Mouse (Mus musculus): ENCODE data around the gene Ndufaf4. TPM values are rescaled to one million over a fixed set of nuclear protein-coding genes. Genes with fewer than 3 reads are reported as not detected.

Gene Ndufaf4
- total RNA-seq, 1 experiment: 36.9 TPM

DNA sequence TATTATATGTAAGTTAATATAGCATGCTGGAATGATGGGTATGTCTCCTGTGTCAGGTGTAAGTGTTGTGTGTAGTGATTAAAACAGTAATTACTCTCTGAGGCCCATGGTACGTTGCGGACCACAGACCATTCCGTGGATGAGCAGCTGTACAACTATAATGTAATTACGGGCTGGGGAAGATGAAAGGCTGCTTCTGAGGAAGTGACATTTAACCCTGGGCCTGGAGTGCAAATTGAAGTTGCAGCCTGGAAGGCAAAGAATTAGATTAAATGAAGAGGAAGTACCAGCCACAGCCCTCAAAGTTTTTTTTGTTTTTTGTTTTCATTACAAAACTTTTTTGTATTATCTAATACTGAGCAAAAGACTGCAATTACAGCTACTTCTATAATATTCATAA lies 1.3 kb downstream of the Ndufaf4 start:
- Histone ChIP-seq H3K9ac (ENCODE audit: insufficient read depth, low read depth, low read length, poor library complexity, severe bottlenecking) (peak overlapping the region; percentile 68; the same call in 1 of the 2 replicates), H3K4me1 (ENCODE audit: control insufficient read depth in 2 of 2, insufficient read depth in 2 of 2, low read length in 2 of 2, poor library complexity in 1 of 2) (peaks cover 0 to 2% of the 10 kb centered on the region in 2 experiments; a peak in 2 of 4 replicates), H3K27ac (ENCODE audit: insufficient read depth, low read depth, low read length, poor library complexity, severe bottlenecking) (no peak overlapping the region), H3K9me3 (ENCODE audit: control insufficient read depth, insufficient read depth, low read depth, low read length) (no peaks in the 10 kb centered on the region), H3K4me3 (ENCODE audit: insufficient read depth in 1 of 2, low read depth in 1 of 2, low read length in 2 of 2, poor library complexity in 1 of 2, severe bottlenecking in 1 of 2) (peak overlapping the region; percentile 81 to 82; a peak in 2 of 4 replicates), H3K36me3 (ENCODE audit: control insufficient read depth, insufficient read depth, low read length, poor library complexity, severe bottlenecking) (peaks cover 5% of the 10 kb centered on the region)
- TF ChIP-seq ZC3H11A (IDR thresholded peaks at IDR 0.05; ENCODE audit: borderline replicate concordance, low read depth, low read length): no peak
- TF ChIP-seq HCFC1 (IDR thresholded peaks at IDR 0.05; ENCODE audit: borderline replicate concordance, insufficient read depth, low read length): no peak
- no peak for TF ChIP-seq ZNF384 (IDR thresholded peaks at IDR 0.05; ENCODE audit: low read depth, low read length)
- no peak for DNase-seq (ENCODE audit: low read depth, low spot score)
- in situ Hi-C loops (cut with MboI; ENCODE audit: low sequenced_read_pairs in 2 of 2, unreplicated experiment in 2 of 2): loop anchor here (10.0 to 25.0 kb wide), 2 partner anchors 184 to 187 kb away; no protein-coding TSS in a partner anchor

DNA sequence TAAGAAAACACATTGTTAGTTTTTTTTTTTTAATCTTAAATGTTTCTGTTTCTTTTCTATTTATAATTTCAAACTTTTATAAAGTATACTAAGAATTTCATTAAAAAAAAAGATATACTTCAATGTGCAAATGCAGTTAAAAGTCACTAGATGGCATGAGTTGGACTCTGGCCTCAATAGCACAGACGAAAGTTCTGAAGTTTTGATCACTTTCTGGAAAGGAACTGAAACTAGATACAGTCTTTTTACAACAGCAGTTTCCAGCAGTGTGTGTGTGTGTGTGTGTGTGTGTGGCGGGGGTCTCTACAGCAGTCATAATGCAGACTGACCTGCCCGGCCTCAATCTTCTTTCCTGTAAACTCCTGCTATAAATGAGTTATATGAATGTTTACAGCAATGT lies 9.9 kb downstream of the Ndufaf4 start:
- in situ Hi-C loops (cut with MboI; ENCODE audit: low sequenced_read_pairs in 2 of 2, unreplicated experiment in 2 of 2): no loop called here
- no peak for DNase-seq (ENCODE audit: low read depth, low spot score)
- no peak overlapping the region for H3K9ac ChIP-seq (ENCODE audit: insufficient read depth, low read depth, low read length, poor library complexity, severe bottlenecking)

DNA sequence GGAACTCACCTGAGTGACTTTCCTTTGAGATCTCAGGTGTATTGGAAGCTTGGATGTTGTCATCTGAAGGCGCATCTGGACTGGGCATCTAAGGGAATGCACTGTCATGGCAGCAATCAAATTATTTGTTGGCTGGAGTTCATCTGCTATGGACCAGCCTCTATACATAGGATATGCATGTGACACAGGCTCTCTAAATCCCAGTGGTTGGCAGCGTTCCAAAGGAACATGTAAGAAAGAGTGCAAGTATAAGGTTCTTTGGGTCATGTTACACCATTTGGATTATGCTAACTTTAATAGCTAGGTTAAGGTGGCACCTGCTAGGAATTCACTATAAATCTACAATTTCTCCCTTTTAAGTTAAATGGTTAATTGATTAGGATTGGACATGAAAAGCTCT lies 17.7 kb downstream of the Ndufaf4 start:
- Histone ChIP-seq H3K4me1 (ENCODE audit: control insufficient read depth in 2 of 2, insufficient read depth in 2 of 2, low read length in 2 of 2, poor library complexity in 1 of 2) (no peaks in the 10 kb centered on the region), H3K9ac (ENCODE audit: insufficient read depth, low read depth, low read length, poor library complexity, severe bottlenecking) (no peak overlapping the region), H3K4me3 (ENCODE audit: insufficient read depth in 1 of 2, low read depth in 1 of 2, low read length in 2 of 2, poor library complexity in 1 of 2, severe bottlenecking in 1 of 2) (no peak overlapping the region), H3K9me3 (ENCODE audit: control insufficient read depth, insufficient read depth, low read depth, low read length) (no peaks in the 10 kb centered on the region), H3K27ac (ENCODE audit: insufficient read depth, low read depth, low read length, poor library complexity, severe bottlenecking) (no peak overlapping the region), H3K36me3 (ENCODE audit: control insufficient read depth, insufficient read depth, low read length, poor library complexity, severe bottlenecking) (no peaks in the 10 kb centered on the region)
- in situ Hi-C loops (cut with MboI; ENCODE audit: low sequenced_read_pairs in 2 of 2, unreplicated experiment in 2 of 2): no loop called here
- TF ChIP-seq HCFC1 (IDR thresholded peaks at IDR 0.05; ENCODE audit: borderline replicate concordance, insufficient read depth, low read length) (no peak), ZC3H11A (IDR thresholded peaks at IDR 0.05; ENCODE audit: borderline replicate concordance, low read depth, low read length) (no peak), MAFK (IDR thresholded peaks at IDR 0.05; ENCODE audit: insufficient read depth, low read depth, low read length) (no peak), ZNF384 (IDR thresholded peaks at IDR 0.05; ENCODE audit: low read depth, low read length) (no peak), CHD2 (IDR thresholded peaks at IDR 0.05; ENCODE audit: low read depth, low read length) (no peak)
- DNase-seq (ENCODE audit: low read depth, low spot score): no peak

More for the DNA sequence above, 9.9 kb downstream of the Ndufaf4 start:
- H3K27ac ChIP-seq (ENCODE audit: insufficient read depth, low read depth, low read length, poor library complexity, severe bottlenecking): no peak overlapping the region
- no peak overlapping the region for H3K4me3 ChIP-seq (ENCODE audit: insufficient read depth in 1 of 2, low read depth in 1 of 2, low read length in 2 of 2, poor library complexity in 1 of 2, severe bottlenecking in 1 of 2)
- H3K36me3 ChIP-seq (ENCODE audit: control insufficient read depth, insufficient read depth, low read length, poor library complexity, severe bottlenecking): peaks cover 2% of the 10 kb centered on the region; the same call in 1 of the 2 replicates
- no peaks in the 10 kb centered on the region for H3K9me3 ChIP-seq (ENCODE audit: control insufficient read depth, insufficient read depth, low read depth, low read length)
- H3K4me1 ChIP-seq (ENCODE audit: control insufficient read depth in 2 of 2, insufficient read depth in 2 of 2, low read length in 2 of 2, poor library complexity in 1 of 2): no peaks in the 10 kb centered on the region
- TF ChIP-seq MAFK (IDR thresholded peaks at IDR 0.05; ENCODE audit: insufficient read depth, low read depth, low read length) (no peak), CHD2 (IDR thresholded peaks at IDR 0.05; ENCODE audit: low read depth, low read length) (no peak), ZNF384 (IDR thresholded peaks at IDR 0.05; ENCODE audit: low read depth, low read length) (no peak), HCFC1 (IDR thresholded peaks at IDR 0.05; ENCODE audit: borderline replicate concordance, insufficient read depth, low read length) (no peak), ZC3H11A (IDR thresholded peaks at IDR 0.05; ENCODE audit: borderline replicate concordance, low read depth, low read length) (no peak)

DNA sequence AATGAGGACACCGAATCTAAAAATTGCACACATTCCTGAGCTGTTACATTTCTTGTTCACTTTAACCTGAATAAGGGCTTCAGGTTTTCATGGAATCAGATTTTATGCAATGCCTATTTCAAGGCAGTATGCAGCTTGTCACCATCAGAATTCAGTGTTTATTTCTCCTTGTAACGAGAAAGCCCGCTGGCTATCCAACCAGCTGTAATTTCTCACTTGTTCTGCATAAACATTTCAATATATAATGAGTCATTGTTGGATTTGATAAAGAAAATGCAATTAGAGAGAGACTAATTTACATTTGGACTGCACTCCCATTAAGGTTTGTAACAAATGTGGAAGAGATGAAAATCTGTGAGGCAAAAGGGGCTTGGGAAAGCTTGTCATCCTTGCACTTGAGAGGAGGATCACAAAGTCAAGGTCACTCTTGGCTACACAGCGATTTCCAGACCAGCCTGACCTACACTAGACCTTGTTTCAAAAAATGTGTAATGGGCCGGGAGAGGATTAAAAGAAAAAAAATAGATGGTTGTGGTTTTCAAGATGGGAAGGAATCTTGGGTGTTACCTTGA lies 22.2 kb downstream of the Ndufaf4 start:
- no peak for DNase-seq (ENCODE audit: low read depth, low spot score)
- Histone ChIP-seq H3K9me3 (ENCODE audit: control insufficient read depth, insufficient read depth, low read depth, low read length) (no peaks in the 10 kb centered on the region), H3K4me3 (ENCODE audit: insufficient read depth in 1 of 2, low read depth in 1 of 2, low read length in 2 of 2, poor library complexity in 1 of 2, severe bottlenecking in 1 of 2) (no peak overlapping the region), H3K9ac (ENCODE audit: insufficient read depth, low read depth, low read length, poor library complexity, severe bottlenecking) (no peak overlapping the region), H3K4me1 (ENCODE audit: control insufficient read depth in 2 of 2, insufficient read depth in 2 of 2, low read length in 2 of 2, poor library complexity in 1 of 2) (no peaks in the 10 kb centered on the region), H3K36me3 (ENCODE audit: control insufficient read depth, insufficient read depth, low read length, poor library complexity, severe bottlenecking) (no peaks in the 10 kb centered on the region), H3K27ac (ENCODE audit: insufficient read depth, low read depth, low read length, poor library complexity, severe bottlenecking) (no peak overlapping the region)
- TF ChIP-seq ZC3H11A (IDR thresholded peaks at IDR 0.05; ENCODE audit: borderline replicate concordance, low read depth, low read length) (no peak), HCFC1 (IDR thresholded peaks at IDR 0.05; ENCODE audit: borderline replicate concordance, insufficient read depth, low read length) (no peak), MAFK (IDR thresholded peaks at IDR 0.05; ENCODE audit: insufficient read depth, low read depth, low read length) (no peak), CHD2 (IDR thresholded peaks at IDR 0.05; ENCODE audit: low read depth, low read length) (no peak)
- in situ Hi-C loops (cut with MboI; ENCODE audit: low sequenced_read_pairs in 2 of 2, unreplicated experiment in 2 of 2): no loop called here

DNA sequence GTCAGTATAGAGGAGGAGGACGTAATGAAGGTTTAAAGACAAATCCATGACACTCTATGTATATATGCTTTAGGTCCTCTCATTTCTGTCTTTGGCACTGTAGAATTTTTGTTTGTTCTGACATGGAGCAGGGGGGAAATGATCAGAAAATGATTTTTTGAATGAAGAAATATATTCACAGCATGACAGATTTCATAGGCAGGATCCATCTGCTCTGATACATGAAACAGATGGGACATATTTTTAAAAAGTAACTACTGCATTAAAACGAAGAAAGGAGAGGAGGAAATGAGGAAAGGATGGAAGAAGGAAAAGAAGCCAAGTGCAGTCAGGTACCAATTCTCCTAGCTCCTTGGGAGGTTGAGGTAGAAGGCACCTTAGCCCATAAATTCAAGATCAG lies 26.8 kb downstream of the Ndufaf4 start:
- no peak overlapping the region for H3K4me3 ChIP-seq (ENCODE audit: insufficient read depth in 1 of 2, low read depth in 1 of 2, low read length in 2 of 2, poor library complexity in 1 of 2, severe bottlenecking in 1 of 2)
- no peak for TF ChIP-seq CHD2 (IDR thresholded peaks at IDR 0.05; ENCODE audit: low read depth, low read length)
- TF ChIP-seq ZNF384 (IDR thresholded peaks at IDR 0.05; ENCODE audit: low read depth, low read length): no peak
- TF ChIP-seq HCFC1 (IDR thresholded peaks at IDR 0.05; ENCODE audit: borderline replicate concordance, insufficient read depth, low read length): no peak
- TF ChIP-seq MAFK (IDR thresholded peaks at IDR 0.05; ENCODE audit: insufficient read depth, low read depth, low read length): no peak
- DNase-seq (ENCODE audit: low read depth, low spot score): no peak
- no peak overlapping the region for H3K27ac ChIP-seq (ENCODE audit: insufficient read depth, low read depth, low read length, poor library complexity, severe bottlenecking)
- H3K9ac ChIP-seq (ENCODE audit: insufficient read depth, low read depth, low read length, poor library complexity, severe bottlenecking): no peak overlapping the region
- H3K36me3 ChIP-seq (ENCODE audit: control insufficient read depth, insufficient read depth, low read length, poor library complexity, severe bottlenecking): no peaks in the 10 kb centered on the region
- H3K4me1 ChIP-seq (ENCODE audit: control insufficient read depth in 2 of 2, insufficient read depth in 2 of 2, low read length in 2 of 2, poor library complexity in 1 of 2): no peaks in the 10 kb centered on the region
- no peaks in the 10 kb centered on the region for H3K9me3 ChIP-seq (ENCODE audit: control insufficient read depth, insufficient read depth, low read depth, low read length)
- in situ Hi-C loops (cut with MboI; ENCODE audit: low sequenced_read_pairs in 2 of 2, unreplicated experiment in 2 of 2): no loop called here

Data from ES-E14 (cell line).